Mouse (Mus musculus): Measurements from ENCODE around the gene Dgki. TPM values are rescaled to one million over a fixed set of nuclear protein-coding genes. Genes with fewer than 3 reads are reported as not detected.
A peak's percentile ranks its signal among the peaks of the same experiment; 100 is the strongest.

Dgki gene
- polyA plus RNA-seq, 1 experiment from 2014 or later, result 1.2 TPM

GRCm38 (mm10) chr6:37054435-37055020 is 245.5 kb downstream of the Dgki start:
- H3K4me1 ChIP-seq, result no peaks in the 10 kb centered on the region
- no peak overlapping the region for H3K4me3 ChIP-seq
- no peaks in the 10 kb centered on the region for H3K27me3 ChIP-seq
- H3K27ac ChIP-seq, result no peak overlapping the region
- no peaks in the 10 kb centered on the region for H3K36me3 ChIP-seq
- ATAC-seq (ENCODE audit: insufficient number of reproducible peaks, insufficient read depth, low FRiP score, low TSS enrichment), result no peak
- no peaks in the 10 kb centered on the region for H3K9me3 ChIP-seq
- H3K4me2 ChIP-seq (replicated peaks), result no peak overlapping the region
- no peak overlapping the region for H3K9ac ChIP-seq
- WGBS, result 47% methylated on average over 6 of the region's 6 CpGs

- Histone ChIP-seq H3K27me3 (no peaks in the 10 kb centered on the region), H3K27ac (no peak overlapping the region), H3K9me3 (no peaks in the 10 kb centered on the region), H3K4me3 (no peak overlapping the region), H3K4me2 (replicated peaks) (no peak overlapping the region), H3K36me3 (no peaks in the 10 kb centered on the region), H3K4me1 (no peaks in the 10 kb centered on the region), H3K9ac (no peak overlapping the region)
- 61% methylated on average over 2 of the region's 2 CpGs for WGBS
- ATAC-seq (ENCODE audit: insufficient number of reproducible peaks, insufficient read depth, low FRiP score, low TSS enrichment), result no peak
Observed at GRCm38 (mm10) chr6:37053411-37053810, 246.6 kb downstream of the Dgki start.

GRCm38 (mm10) chr6:37051652-37052051 is 248.3 kb downstream of the Dgki start:
- no peak overlapping the region for H3K4me3 ChIP-seq
- no peak overlapping the region for H3K4me2 ChIP-seq (replicated peaks)
- H3K9me3 ChIP-seq, result no peaks in the 10 kb centered on the region
- H3K9ac ChIP-seq, result no peak overlapping the region
- H3K36me3 ChIP-seq, result no peaks in the 10 kb centered on the region
- ATAC-seq (ENCODE audit: insufficient number of reproducible peaks, insufficient read depth, low FRiP score, low TSS enrichment), result no peak
- WGBS, result 51% methylated on average over 5 of the region's 5 CpGs
- H3K4me1 ChIP-seq, result no peaks in the 10 kb centered on the region
- no peaks in the 10 kb centered on the region for H3K27me3 ChIP-seq
- H3K27ac ChIP-seq, result no peak overlapping the region

GRCm38 (mm10) chr6:37051150-37051549 is 248.8 kb downstream of the Dgki start:
- Histone ChIP-seq H3K27ac (no peak overlapping the region), H3K4me1 (no peaks in the 10 kb centered on the region), H3K36me3 (no peaks in the 10 kb centered on the region), H3K27me3 (no peaks in the 10 kb centered on the region), H3K9me3 (no peaks in the 10 kb centered on the region), H3K9ac (no peak overlapping the region), H3K4me3 (no peak overlapping the region), H3K4me2 (replicated peaks) (no peak overlapping the region)
- 89% methylated on average over 1 of the region's 1 CpGs for WGBS
- no peak for ATAC-seq (ENCODE audit: insufficient number of reproducible peaks, insufficient read depth, low FRiP score, low TSS enrichment)

DNA sequence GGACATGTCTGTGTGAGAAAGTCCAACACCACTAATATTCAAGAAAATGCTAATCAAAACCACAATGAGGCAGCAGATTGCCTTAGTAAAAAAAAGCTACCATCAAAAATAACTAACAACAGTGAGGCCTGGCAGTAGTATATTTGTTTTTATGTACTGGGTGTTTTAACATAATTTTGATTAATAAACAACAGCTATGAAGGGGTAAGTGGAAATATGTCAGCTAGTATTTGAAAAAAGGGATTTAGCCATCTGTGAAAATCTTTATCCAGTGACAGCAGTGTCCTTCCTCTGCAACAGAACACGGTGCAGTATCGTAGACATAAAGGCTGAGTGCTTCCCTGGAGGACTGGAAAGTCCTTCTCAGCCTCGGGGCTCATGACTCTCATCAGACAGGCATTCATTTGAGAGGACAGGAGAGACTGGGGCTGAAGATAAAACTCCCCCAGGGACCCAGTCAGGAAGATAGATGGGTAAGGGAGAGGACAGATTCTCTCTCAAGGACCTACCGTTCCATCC is 252.3 kb downstream of the Dgki start:
- Histone ChIP-seq H3K27me3 (0 out of 2 replicates have a peak, but pooled peaks cover 3% of the 10 kb centered on the region), H3K4me1 (no peaks in the 10 kb centered on the region), H3K4me3 (no peak overlapping the region), H3K9me3 (no peaks in the 10 kb centered on the region), H3K4me2 (replicated peaks) (no peak overlapping the region), H3K27ac (no peak overlapping the region), H3K36me3 (no peaks in the 10 kb centered on the region), H3K9ac (no peak overlapping the region)
- no peak for ATAC-seq (ENCODE audit: insufficient number of reproducible peaks, insufficient read depth, low FRiP score, low TSS enrichment)
- 57% methylated on average over 4 of the region's 4 CpGs for WGBS

- ATAC-seq (ENCODE audit: insufficient number of reproducible peaks, insufficient read depth, low FRiP score, low TSS enrichment), result 0 out of 2 replicates have a peak, but pooled peaks have one; percentile 17
- 0 out of 2 replicates have a peak, but pooled peaks cover 3% of the 10 kb centered on the region for H3K27me3 ChIP-seq
- H3K36me3 ChIP-seq, result no peaks in the 10 kb centered on the region
- H3K4me3 ChIP-seq, result no peak overlapping the region
- H3K4me1 ChIP-seq, result no peaks in the 10 kb centered on the region
- no peaks in the 10 kb centered on the region for H3K9me3 ChIP-seq
- no peak overlapping the region for H3K4me2 ChIP-seq (replicated peaks)
- H3K9ac ChIP-seq, result no peak overlapping the region
- 28% methylated on average over 4 of the region's 4 CpGs for WGBS
- H3K27ac ChIP-seq, result no peak overlapping the region
Observed at GRCm38 (mm10) chr6:37046152-37046788, 253.7 kb downstream of the Dgki start.

- no peak for ATAC-seq (ENCODE audit: insufficient number of reproducible peaks, insufficient read depth, low FRiP score, low TSS enrichment)
- H3K9ac ChIP-seq, result no peak overlapping the region
- H3K27me3 ChIP-seq, result 0 out of 2 replicates have a peak, but pooled peaks cover 3% of the 10 kb centered on the region
- no peaks in the 10 kb centered on the region for H3K4me1 ChIP-seq
- WGBS, result 77% methylated on average over 4 of the region's 4 CpGs
- H3K4me2 ChIP-seq (replicated peaks), result no peak overlapping the region
- no peaks in the 10 kb centered on the region for H3K36me3 ChIP-seq
- no peaks in the 10 kb centered on the region for H3K9me3 ChIP-seq
- no peak overlapping the region for H3K27ac ChIP-seq
- H3K4me3 ChIP-seq, result no peak overlapping the region
Observed at GRCm38 (mm10) chr6:37044796-37045195, 255.2 kb downstream of the Dgki start.

DNA sequence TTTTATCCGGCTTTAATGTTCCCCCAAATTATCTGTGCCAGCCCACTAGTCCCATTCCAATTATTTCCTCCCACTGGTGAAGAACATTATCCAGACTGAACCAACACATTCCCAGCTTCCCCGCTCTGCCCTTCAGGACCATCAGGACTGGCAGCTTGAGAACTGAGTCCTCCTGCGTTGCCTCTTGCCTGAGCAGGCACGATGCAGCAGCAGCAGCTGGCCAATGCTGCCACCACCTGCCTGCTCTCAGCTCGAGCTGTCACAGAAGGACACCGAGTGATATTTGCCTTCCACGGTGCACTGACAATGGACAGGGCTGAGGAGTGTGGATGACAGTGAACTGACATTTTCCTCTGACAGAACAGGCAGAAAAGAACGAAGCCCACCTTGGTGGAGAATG is 261.5 kb downstream of the Dgki start:
- no peaks in the 10 kb centered on the region for H3K36me3 ChIP-seq
- no peak for ATAC-seq (ENCODE audit: insufficient number of reproducible peaks, insufficient read depth, low FRiP score, low TSS enrichment)
- peaks cover 17% of the 10 kb centered on the region; the same call in 1 of the 2 replicates for H3K4me1 ChIP-seq
- H3K4me3 ChIP-seq, result no peak overlapping the region
- no peak overlapping the region for H3K27ac ChIP-seq
- no peaks in the 10 kb centered on the region for H3K9me3 ChIP-seq
- H3K4me2 ChIP-seq (replicated peaks), result no peak overlapping the region
- 51% methylated on average over 8 of the region's 8 CpGs for WGBS
- no peaks in the 10 kb centered on the region for H3K27me3 ChIP-seq
- no peak overlapping the region for H3K9ac ChIP-seq

DNA sequence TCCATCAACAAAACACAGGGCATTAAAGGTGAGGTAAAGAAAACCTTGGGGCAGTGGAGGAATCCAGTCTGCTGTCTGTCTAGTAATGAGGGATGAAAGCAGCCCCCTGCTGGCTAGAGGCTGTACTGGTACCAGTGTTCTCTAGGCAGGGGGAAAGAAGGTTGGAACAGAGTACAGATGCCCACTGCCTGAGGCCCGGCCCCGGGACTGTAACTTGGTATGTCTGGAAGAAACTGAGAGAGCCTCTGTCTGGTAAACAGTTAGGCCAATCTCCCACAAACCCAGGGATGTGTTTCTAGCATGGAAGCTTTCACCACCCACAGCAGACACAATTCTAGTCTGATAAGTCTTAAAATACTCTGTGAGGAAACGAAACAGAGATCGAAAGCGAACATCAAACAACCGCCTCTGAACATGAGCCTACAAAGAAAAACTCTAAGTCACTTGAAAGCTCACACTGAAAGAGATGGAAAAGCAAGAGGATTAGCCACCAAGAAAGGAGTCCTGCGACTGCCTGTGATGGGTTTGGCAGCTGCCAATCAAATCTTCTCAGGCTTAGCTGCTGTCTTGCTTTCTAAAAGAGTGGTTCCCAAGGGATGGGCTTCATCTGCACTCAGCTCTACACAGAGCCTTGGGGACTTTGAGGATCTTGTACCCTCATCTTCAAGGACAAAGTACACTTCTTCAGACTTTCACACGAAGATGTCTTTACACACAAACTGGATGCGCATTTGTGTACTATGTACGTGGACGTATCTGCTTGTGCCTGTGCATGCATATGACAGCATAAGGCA is 262.7 kb downstream of the Dgki start:
- Histone ChIP-seq H3K27ac (no peak overlapping the region), H3K9me3 (no peaks in the 10 kb centered on the region), H3K9ac (no peak overlapping the region), H3K36me3 (no peaks in the 10 kb centered on the region), H3K4me2 (replicated peaks) (no peak overlapping the region), H3K4me3 (no peak overlapping the region), H3K4me1 (peaks cover 17% of the 10 kb centered on the region; the same call in 1 of the 2 replicates), H3K27me3 (no peaks in the 10 kb centered on the region)
- no peak for ATAC-seq (ENCODE audit: insufficient number of reproducible peaks, insufficient read depth, low FRiP score, low TSS enrichment)
- WGBS, result 67% methylated on average over 11 of the region's 11 CpGs

DNA sequence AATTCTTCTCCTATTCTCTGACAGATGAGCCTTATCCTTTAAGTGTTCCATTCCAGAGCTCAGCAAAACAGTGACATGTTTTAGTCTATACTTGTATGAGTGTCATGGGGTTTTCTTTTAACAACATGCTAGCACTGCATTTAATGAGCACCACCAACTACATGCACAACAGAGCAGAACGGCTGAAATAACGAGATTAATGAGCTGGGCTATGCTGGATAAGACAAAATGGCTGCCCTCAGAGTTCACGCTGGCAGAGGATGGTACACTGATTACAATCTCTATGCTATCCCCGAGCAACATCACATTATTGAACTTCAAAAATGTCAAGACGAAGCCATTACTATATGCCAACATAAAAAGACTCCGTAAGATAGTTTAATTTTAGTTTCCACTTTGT is 264.3 kb downstream of the Dgki start:
- no peak overlapping the region for H3K27ac ChIP-seq
- no peaks in the 10 kb centered on the region for H3K27me3 ChIP-seq
- H3K9ac ChIP-seq, result no peak overlapping the region
- H3K4me3 ChIP-seq, result no peak overlapping the region
- H3K4me1 ChIP-seq, result peaks cover 17% of the 10 kb centered on the region; the same call in 1 of the 2 replicates
- H3K36me3 ChIP-seq, result no peaks in the 10 kb centered on the region
- no peak overlapping the region for H3K4me2 ChIP-seq (replicated peaks)
- no peak for ATAC-seq (ENCODE audit: insufficient number of reproducible peaks, insufficient read depth, low FRiP score, low TSS enrichment)
- 90% methylated on average over 6 of the region's 6 CpGs for WGBS
- no peaks in the 10 kb centered on the region for H3K9me3 ChIP-seq

GRCm38 (mm10) chr6:37030986-37031385 is 269.0 kb downstream of the Dgki start:
- no peak for ATAC-seq (ENCODE audit: insufficient number of reproducible peaks, insufficient read depth, low FRiP score, low TSS enrichment)
- Histone ChIP-seq H3K4me3 (no peak overlapping the region), H3K27me3 (no peaks in the 10 kb centered on the region), H3K9me3 (no peaks in the 10 kb centered on the region), H3K9ac (no peak overlapping the region), H3K4me1 (no peaks in the 10 kb centered on the region), H3K27ac (no peak overlapping the region), H3K36me3 (no peaks in the 10 kb centered on the region), H3K4me2 (replicated peaks) (no peak overlapping the region)
- WGBS, result 76% methylated on average over 1 of the region's 1 CpGs

- no peaks in the 10 kb centered on the region for H3K9me3 ChIP-seq
- 85% methylated on average over 2 of the region's 2 CpGs for WGBS
- no peaks in the 10 kb centered on the region for H3K36me3 ChIP-seq
- H3K9ac ChIP-seq, result no peak overlapping the region
- H3K27ac ChIP-seq, result no peak overlapping the region
- H3K4me2 ChIP-seq (replicated peaks), result no peak overlapping the region
- ATAC-seq (ENCODE audit: insufficient number of reproducible peaks, insufficient read depth, low FRiP score, low TSS enrichment), result no peak
- no peaks in the 10 kb centered on the region for H3K4me1 ChIP-seq
- H3K27me3 ChIP-seq, result no peaks in the 10 kb centered on the region
- H3K4me3 ChIP-seq, result no peak overlapping the region
Observed at GRCm38 (mm10) chr6:37030402-37030801, 269.6 kb downstream of the Dgki start.
